Mouse (Mus musculus) testis, adult 2 months (tissue): Measurements from ENCODE around the gene C1qtnf1. TPM values are rescaled to one million over a fixed set of nuclear protein-coding genes. Genes with fewer than 3 reads are reported as not detected.

ENCODE experiments used
- H3K27ac ChIP-seq: fragments of 200-500 bp; 2 replicates; pipeline ENCODE4 v1.5.1; 2012; ENCODE audit warnings: low read depth, low read length; ENCODE audit not compliant: control insufficient read depth, insufficient read depth
- H3K27me3 ChIP-seq: fragments of 200-500 bp; 2 replicates; pipeline ENCODE4 v1.6.1; 2012; ENCODE audit warnings: mild to moderate bottlenecking, low read length, moderate library complexity; ENCODE audit not compliant: control insufficient read depth, insufficient read depth
- H3K36me3 ChIP-seq: fragments of 200-500 bp; 2 replicates; pipeline ENCODE4 v1.6.1; 2012; ENCODE audit warnings: mild to moderate bottlenecking, low read length; ENCODE audit not compliant: control insufficient read depth, insufficient read depth
- H3K4me1 ChIP-seq: fragments of 200-500 bp; 2 replicates; pipeline ENCODE4 v1.6.1; 2012; ENCODE audit warnings: low read length; ENCODE audit not compliant: control insufficient read depth, insufficient read depth
- H3K4me3 ChIP-seq: fragments of 200-500 bp; 2 replicates; pipeline ENCODE4 v1.5.1; 2012; ENCODE audit warnings: low read depth, mild to moderate bottlenecking, low read length, moderate library complexity, mixed read lengths; ENCODE audit not compliant: control insufficient read depth
- CTCF ChIP-seq: fragments of 200-500 bp; IDR thresholded peaks from 2 replicates; pipeline ENCODE4 v1.5.1; 2012; ENCODE audit warnings: low read depth, mild to moderate bottlenecking, inconsistent platforms, low read length, moderate library complexity; ENCODE audit not compliant: control insufficient read depth, insufficient read depth, insufficient replicate concordance
- POLR2A ChIP-seq: fragments of 200-500 bp; IDR thresholded peaks from 2 replicates; pipeline ENCODE4 v1.6.1; 2012; ENCODE audit warnings: low read depth, mild to moderate bottlenecking, inconsistent platforms, low read length, moderate library complexity; ENCODE audit not compliant: control insufficient read depth
- polyA plus RNA-seq: library from polyadenylated mRNA; depleted of rRNA; stranded (reverse); fragments of >200 nt; gene quantifications from 2 replicates; pipeline ENCODE4 v1.2.3, GENCODE M21; 2012

Gene C1qtnf1
- polyA plus RNA-seq, 1 experiment: 2.5 TPM

DNA sequence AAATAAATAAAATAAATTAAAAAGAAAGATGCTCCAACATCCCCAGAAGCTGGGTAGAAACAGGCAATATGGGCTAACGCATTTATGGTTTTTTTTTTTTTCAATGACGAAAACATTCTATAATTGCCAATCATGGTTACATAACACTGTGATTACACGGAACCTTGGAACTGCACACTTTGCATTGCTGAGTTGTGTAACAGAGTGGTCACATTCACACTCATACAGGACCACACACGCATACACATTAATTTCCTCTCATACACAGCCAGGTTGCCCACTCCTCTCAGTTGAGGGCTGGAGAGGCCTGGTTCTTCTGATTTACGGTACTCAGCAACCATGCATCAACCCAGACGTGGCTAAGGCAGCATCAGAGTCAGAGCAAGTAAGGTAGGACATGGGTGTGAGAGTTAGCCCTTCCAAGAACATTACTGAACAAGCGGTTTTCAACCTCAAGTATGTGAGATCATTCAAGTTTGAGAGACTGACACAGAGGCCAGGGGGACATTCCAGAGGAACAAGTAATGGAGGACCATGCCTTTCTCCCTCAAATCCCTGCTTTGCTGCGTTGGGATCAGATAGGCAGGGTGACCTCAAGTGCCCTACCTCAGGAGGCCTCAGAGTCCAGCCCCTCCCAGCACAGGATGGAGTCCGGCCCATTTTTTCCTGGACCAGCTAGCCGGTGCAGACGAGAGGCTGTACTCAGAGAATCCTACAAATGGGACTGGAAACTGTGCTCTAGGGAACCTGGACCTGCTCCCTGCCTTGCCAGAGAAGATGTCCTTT is 26.1 kb downstream of the C1qtnf1 start:
- Histone ChIP-seq H3K4me1 (no peaks in the 10 kb centered on the region), H3K4me3 (no peak overlapping the region), H3K27ac (no peak overlapping the region), H3K27me3 (no peaks in the 10 kb centered on the region), H3K36me3 (no peaks in the 10 kb centered on the region)
- TF ChIP-seq CTCF: no peak
- no peak for TF ChIP-seq POLR2A

DNA sequence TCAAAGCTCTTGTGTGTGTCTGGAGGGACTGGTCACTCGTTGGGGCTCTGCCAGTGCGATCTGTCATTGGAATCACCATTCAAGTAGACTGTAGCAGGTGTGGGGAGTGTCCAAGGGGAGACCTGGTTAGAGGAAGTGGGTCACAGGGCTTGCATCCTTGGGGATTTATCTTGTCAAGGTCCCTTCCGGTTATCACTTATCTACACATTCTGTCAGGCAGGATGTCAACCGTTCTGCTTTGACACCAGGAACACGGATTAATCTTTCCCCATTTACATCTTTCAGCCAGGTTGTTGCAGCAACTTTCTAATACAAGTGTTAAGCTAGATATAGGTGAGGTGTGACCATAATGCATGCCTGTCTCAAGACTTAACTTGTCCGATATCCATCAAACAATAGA is 27.8 kb downstream of the C1qtnf1 start:
- Histone ChIP-seq H3K4me3 (no peak overlapping the region), H3K4me1 (no peaks in the 10 kb centered on the region), H3K27me3 (no peaks in the 10 kb centered on the region), H3K36me3 (no peaks in the 10 kb centered on the region), H3K27ac (no peak overlapping the region)
- TF ChIP-seq CTCF (no peak), POLR2A (no peak)

DNA sequence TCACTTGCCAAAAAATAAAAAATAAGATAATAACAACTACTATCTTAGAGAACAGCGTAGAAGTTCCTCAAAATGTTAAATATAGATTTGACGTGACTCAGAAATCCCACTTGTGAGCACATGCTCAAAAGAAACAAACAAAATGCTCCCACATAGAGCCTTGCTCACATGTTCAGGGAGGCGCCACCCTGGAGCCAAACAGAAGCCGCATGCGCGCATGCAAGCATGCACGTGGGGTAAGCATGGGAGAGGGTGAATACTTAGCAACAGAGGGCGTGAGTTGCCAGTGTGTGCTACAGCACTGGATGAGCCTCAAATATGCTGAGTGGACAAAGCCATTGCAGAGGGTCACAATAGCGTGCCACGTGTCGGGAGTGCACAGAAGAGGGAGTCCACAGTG is 28.9 kb downstream of the C1qtnf1 start:
- Histone ChIP-seq H3K27ac (no peak overlapping the region), H3K4me3 (no peak overlapping the region), H3K36me3 (no peaks in the 10 kb centered on the region), H3K4me1 (no peaks in the 10 kb centered on the region), H3K27me3 (no peaks in the 10 kb centered on the region)
- TF ChIP-seq CTCF (no peak), POLR2A (no peak)

- no peak for TF ChIP-seq CTCF
- TF ChIP-seq POLR2A: no peak
- H3K36me3 ChIP-seq: no peaks in the 10 kb centered on the region
- H3K27ac ChIP-seq: 0 out of 2 replicates have a peak overlapping the region, but pooled peaks have one; percentile 5
- H3K4me3 ChIP-seq: no peak overlapping the region
- H3K27me3 ChIP-seq: no peaks in the 10 kb centered on the region
- no peaks in the 10 kb centered on the region for H3K4me1 ChIP-seq
These were observed 31.0 kb downstream of the C1qtnf1 start for GRCm38 (mm10) chr11:118459051-118459450.

GRCm38 (mm10) chr11:118459536-118459935 is 31.5 kb downstream of the C1qtnf1 start:
- H3K4me1 ChIP-seq: no peaks in the 10 kb centered on the region
- H3K4me3 ChIP-seq: no peak overlapping the region
- no peaks in the 10 kb centered on the region for H3K27me3 ChIP-seq
- no peaks in the 10 kb centered on the region for H3K36me3 ChIP-seq
- no peak for TF ChIP-seq CTCF
- TF ChIP-seq POLR2A: no peak
- H3K27ac ChIP-seq: no peak overlapping the region

DNA sequence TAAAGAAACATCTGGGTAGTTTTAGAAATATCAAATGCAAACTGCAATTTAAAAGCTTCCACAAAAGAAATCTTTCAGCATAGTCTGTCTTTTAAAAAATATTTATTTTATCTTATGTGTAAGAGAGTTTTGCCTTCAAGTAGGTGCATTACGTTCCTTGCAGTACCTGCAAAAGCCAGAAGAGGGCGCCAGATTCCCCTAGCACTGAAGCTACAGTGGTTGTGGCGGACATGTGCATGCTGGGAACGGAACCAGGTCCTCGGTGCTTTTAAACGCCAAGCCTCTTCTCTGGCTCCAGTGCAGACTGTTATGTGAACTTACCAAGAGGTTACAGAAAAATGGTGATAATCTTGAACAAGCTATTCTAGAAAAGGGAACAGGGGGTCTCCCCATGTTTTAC is 32.3 kb downstream of the C1qtnf1 start:
- TF ChIP-seq CTCF (peak; percentile 95), POLR2A (no peak)
- Histone ChIP-seq H3K4me1 (no peaks in the 10 kb centered on the region), H3K27ac (no peak overlapping the region), H3K27me3 (no peaks in the 10 kb centered on the region), H3K4me3 (no peak overlapping the region), H3K36me3 (no peaks in the 10 kb centered on the region)

- Histone ChIP-seq H3K4me3 (no peak overlapping the region), H3K36me3 (no peaks in the 10 kb centered on the region), H3K4me1 (peaks cover 6% of the 10 kb centered on the region), H3K27ac (no peak overlapping the region), H3K27me3 (no peaks in the 10 kb centered on the region)
- TF ChIP-seq POLR2A (no peak), CTCF (no peak)
These were observed 39.5 kb downstream of the C1qtnf1 start for GRCm38 (mm10) chr11:118467441-118468035.
